Mouse (Mus musculus): Measurements from ENCODE around the gene Siae.

Siae gene

GRCm38 (mm10) chr9:37681123-37681522 is 125.6 kb downstream of the Siae start:
- DNase-seq (ENCODE audit: low spot score) = no peak

DNA sequence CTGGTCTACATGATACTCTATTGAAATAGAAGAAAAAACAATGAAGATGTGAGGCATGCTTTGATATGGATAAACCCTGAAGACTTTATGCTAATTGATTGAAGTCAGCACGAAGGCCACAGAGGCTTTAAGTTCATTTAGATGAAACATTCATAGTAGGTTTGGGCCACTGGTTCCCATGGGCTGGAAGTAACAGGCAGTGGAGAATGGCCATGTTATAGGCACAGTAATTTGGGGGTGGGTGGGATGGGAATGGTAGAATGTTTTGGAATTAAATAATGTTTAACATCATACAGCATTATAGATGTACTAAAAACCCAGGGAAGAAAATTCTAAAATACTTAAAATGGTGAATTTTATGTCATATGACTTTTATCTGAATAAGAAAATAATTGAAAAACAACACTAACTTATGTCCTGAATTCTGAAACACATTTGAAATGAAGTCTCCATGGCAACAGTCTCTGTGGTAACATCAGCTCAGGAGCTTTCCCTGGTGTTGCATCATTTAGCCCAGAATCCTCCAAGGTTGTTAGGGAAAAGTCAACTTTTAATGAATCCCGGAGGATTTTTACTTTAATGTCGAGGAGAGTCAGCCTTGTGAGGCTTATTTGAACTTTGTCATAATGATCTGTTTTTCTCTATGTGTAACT is 131.9 kb downstream of the Siae start:
- DNase-seq (ENCODE audit: low spot score) = no peak

- no peak for DNase-seq (ENCODE audit: low spot score)
Observed at GRCm38 (mm10) chr9:37687941-37688303, 132.4 kb downstream of the Siae start.

DNA sequence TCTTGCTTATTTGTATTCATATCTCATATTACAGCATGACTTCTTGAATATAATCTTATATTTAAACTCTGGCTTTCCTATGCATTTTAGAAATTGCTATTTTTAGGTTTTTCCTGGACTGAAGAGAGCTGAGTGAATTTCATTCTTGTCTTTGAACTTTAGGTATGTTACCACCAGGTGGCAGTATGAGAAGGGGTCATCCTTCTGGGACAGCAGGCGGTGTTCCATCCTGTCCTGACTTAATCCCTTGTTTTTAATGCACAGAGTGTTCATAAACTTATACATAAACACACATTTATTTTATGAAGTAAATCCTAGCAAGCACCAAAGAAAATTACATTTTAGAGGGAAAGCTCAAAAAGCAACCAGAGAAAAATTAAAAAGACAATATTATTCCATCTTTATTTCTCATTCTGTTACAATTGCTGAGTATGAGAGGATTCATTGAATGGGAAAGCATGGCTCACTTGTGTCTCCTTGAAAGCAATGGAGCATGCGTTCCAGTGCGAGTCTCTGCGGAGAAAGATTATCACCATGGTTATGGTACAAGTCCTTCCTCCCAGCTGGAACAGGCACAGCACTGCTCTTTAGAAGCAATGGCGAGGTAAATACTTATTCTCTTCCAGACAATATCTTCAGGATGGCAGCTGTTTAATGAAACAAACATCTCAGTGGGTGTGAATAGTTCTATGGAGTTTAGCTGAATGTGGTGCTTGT is 134.6 kb downstream of the Siae start:
- DNase-seq (ENCODE audit: low spot score) = no peak

All from T-cell, adult 2 months (primary cell).